10 mouse cellular contexts compared by ENCODE assay signal in the genomic region with DNA sequence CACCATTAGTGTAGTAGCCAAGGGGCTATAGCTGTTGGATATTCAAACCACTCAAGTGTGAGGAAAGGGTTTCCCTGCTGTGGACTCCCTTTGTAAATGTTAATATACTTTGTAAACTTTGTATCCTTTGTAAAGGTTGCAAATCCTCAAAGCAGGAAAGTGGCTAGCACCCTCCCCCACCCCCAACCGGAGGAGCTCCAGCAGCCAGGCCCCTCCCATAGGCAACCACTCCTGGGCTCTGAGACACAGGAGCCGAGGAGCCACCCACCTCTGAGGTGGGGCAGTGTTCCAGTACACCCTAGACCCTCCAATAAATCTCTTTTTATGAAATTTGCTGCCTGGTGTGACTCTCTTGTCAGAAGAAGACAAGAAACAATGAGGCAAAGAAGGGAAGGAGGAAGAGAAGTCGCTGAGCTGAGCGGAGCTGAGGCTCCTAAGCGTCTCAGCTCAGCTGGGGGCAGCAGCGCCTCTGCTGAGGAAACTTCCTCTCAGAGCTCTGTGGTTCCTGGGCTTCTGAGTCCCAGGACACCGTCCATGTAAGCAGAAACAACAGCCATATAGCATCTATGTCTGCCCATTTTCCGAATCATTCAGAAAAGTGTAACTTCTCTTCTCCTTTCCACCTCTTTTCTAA.
DNase-seq lines count a peak whose midpoint lies in the region; ATAC-seq and TF ChIP-seq lines count a peak whose summit lies in the region.
"Had no signal": no experiment of that assay in that cellular context is flagged by ENCODE, and none has a peak within 500 bp of the region (broad histone marks: within the 10 kb centered on the region; RNA-seq: fewer than 3 reads in every experiment).

No protein-coding gene starts in this region.

- H3K9me3 ChIP-seq in heart, embryonic 13.5 days, result no peaks in the 10 kb centered on the region
- H3K9me3 ChIP-seq in liver, embryonic 11.5 days (ENCODE audit: control insufficient read depth, low read length), result no peaks in the 10 kb centered on the region
- H3K9me3 ChIP-seq: G1E had no signal

- DNase-seq in heart, postnatal 25 days (ENCODE audit: low spot score), result no peak
- peak; percentile 23 for DNase-seq in thymus, adult 2 months
- no peak for DNase-seq in thymus, adult 18-20 months
- DNase-seq in liver, embryonic 11.5 days (ENCODE audit: low spot score), result peak; percentile 46
- DNase-seq in yolk sac, embryonic 10.5 days (ENCODE audit: low spot score), result peak; percentile 25
- DNase-seq in urinary bladder, postnatal 10 days (ENCODE audit: low spot score), result no peak
- no peak for DNase-seq in layer of hippocampus, adult 18-20 months (ENCODE audit: low spot score in 2 of 2)
- DNase-seq: kidney, adult 18-20 months had no signal

- peak overlapping the region; percentile 14; the same call in 1 of the 2 replicates for H3K4me3 ChIP-seq in heart, embryonic 13.5 days
- peak overlapping the region; percentile 10; the same call in 1 of the 2 replicates for H3K4me3 ChIP-seq in thymus, adult 2 months (ENCODE audit: control insufficient read depth, insufficient read depth, low read length)
- H3K4me3 ChIP-seq in liver, embryonic 11.5 days (ENCODE audit: low read depth, low read length), result no peak overlapping the region

- H3K4me1 ChIP-seq in heart, embryonic 13.5 days, result peaks cover 36% of the 10 kb centered on the region
- H3K4me1 ChIP-seq in thymus, adult 2 months (replicated peaks; ENCODE audit: control insufficient read depth, insufficient read depth, low read length), result peaks cover 6% of the 10 kb centered on the region; the same call in 1 of the 2 replicates
- H3K4me1 ChIP-seq in liver, embryonic 11.5 days (replicated peaks; ENCODE audit: control insufficient read depth, insufficient read depth, low read length), result peaks cover 6% of the 10 kb centered on the region; the same call in 1 of the 2 replicates

- peak overlapping the region; percentile 45; the same call in 1 of the 2 replicates for H3K27ac ChIP-seq in heart, embryonic 13.5 days (replicated peaks)
- H3K27ac ChIP-seq in thymus, adult 2 months (ENCODE audit: control insufficient read depth, insufficient read depth, low read length), result no peak overlapping the region; the same call in 1 of the 2 replicates
- 0 out of 2 replicates have a peak overlapping the region, but pooled peaks have one; percentile 22 for H3K27ac ChIP-seq in liver, embryonic 11.5 days (ENCODE audit: low read depth, low read length)

- no peak for TF ChIP-seq CTCF in thymus, adult 2 months (IDR thresholded peaks at IDR 0.05; ENCODE audit: borderline replicate concordance, control insufficient read depth, extremely low read depth, insufficient read depth, low read length, poor library complexity)

- TF ChIP-seq POLR2A in thymus, adult 2 months (IDR thresholded peaks at IDR 0.05; ENCODE audit: control insufficient read depth, extremely low read depth, insufficient read depth, low read length, poor library complexity), result no peak

- H3K9ac ChIP-seq in heart, embryonic 13.5 days, result peak overlapping the region; percentile 50; the same call in 1 of the 2 replicates
- 0 out of 2 replicates have a peak overlapping the region, but pooled peaks have one; percentile 2 for H3K9ac ChIP-seq in liver, embryonic 11.5 days (ENCODE audit: low read depth, low read length)

- H3K36me3 ChIP-seq in heart, embryonic 13.5 days, result no peaks in the 10 kb centered on the region
- H3K36me3 ChIP-seq in thymus, adult 2 months (ENCODE audit: control insufficient read depth, insufficient read depth, low read length), result no peaks in the 10 kb centered on the region
- H3K36me3 ChIP-seq in liver, embryonic 11.5 days (ENCODE audit: control insufficient read depth, insufficient read depth, low read length), result no peaks in the 10 kb centered on the region
- H3K36me3 ChIP-seq: G1E had no signal

- ATAC-seq in heart, embryonic 13.5 days (ENCODE audit: extremely low read depth, insufficient number of reproducible peaks, low FRiP score, low TSS enrichment), result no peak
- no peak for ATAC-seq in liver, embryonic 11.5 days (replicated peaks; ENCODE audit: low FRiP score)

- intact Hi-C loops in heart, postnatal 25 days (cut with DNase I), result no loop called here

- WGBS in heart, embryonic 13.5 days, result 16% methylated on average over 8 of the region's 8 CpGs
- 6% methylated on average over 8 of the region's 8 CpGs for WGBS in thymus, adult 2 months
- WGBS in liver, embryonic 11.5 days, result 4% methylated on average over 8 of the region's 8 CpGs

- peak overlapping the region; percentile 51 for H3K4me2 ChIP-seq in heart, embryonic 13.5 days
- peak overlapping the region; percentile 42 for H3K4me2 ChIP-seq in liver, embryonic 11.5 days

- H3K27me3 ChIP-seq in heart, embryonic 13.5 days (replicated peaks), result no peaks in the 10 kb centered on the region
- H3K27me3 ChIP-seq in thymus, adult 2 months (ENCODE audit: control insufficient read depth, insufficient read depth, low read length), result no peaks in the 10 kb centered on the region
- no peaks in the 10 kb centered on the region for H3K27me3 ChIP-seq in liver, embryonic 11.5 days (replicated peaks; ENCODE audit: control insufficient read depth, insufficient read depth, low read length)

Comparison
In these comparisons a context has a peak if more than half of its experiments do, and no peak if none do; other contexts are left out.
1. DNase-seq: peak in thymus, adult 2 months (single experiment), liver, embryonic 11.5 days (single experiment) and yolk sac, embryonic 10.5 days (single experiment); none in heart, postnatal 25 days (single experiment), thymus, adult 18-20 months (0 of 2), urinary bladder, postnatal 10 days (single experiment) and layer of hippocampus, adult 18-20 months (0 of 2).